ENCODE assay signal across 13 mouse cellular contexts in genomic region chr7:133441661-133442060, GRCm38 (mm10).
DNase-seq lines count a peak whose midpoint lies in the region; ATAC-seq lines count a peak whose summit lies in the region.
"Had no signal": no experiment of that assay in that cellular context is flagged by ENCODE, and none has a peak within 500 bp of the region (broad histone marks: within the 10 kb centered on the region; RNA-seq: fewer than 3 reads in every experiment).

No protein-coding gene starts in this region.

- WGBS in hindbrain, embryonic 10.5 days, result 10% methylated on average over 4 of the region's 4 CpGs
- 14% methylated on average over 4 of the region's 4 CpGs for WGBS in hindbrain, embryonic 14.5 days
- 7% methylated on average over 4 of the region's 4 CpGs for WGBS in forebrain, embryonic 12.5 days
- WGBS in midbrain, embryonic 12.5 days, result 6% methylated on average over 4 of the region's 4 CpGs

- intact Hi-C loops in left cerebral cortex, postnatal 4 days (cut with DNase I), result no loop called here

- H3K27me3 ChIP-seq in hindbrain, embryonic 10.5 days (ENCODE audit: insufficient read depth, poor library complexity, severe bottlenecking), result peaks cover 3% of the 10 kb centered on the region
- no peaks in the 10 kb centered on the region for H3K27me3 ChIP-seq in hindbrain, embryonic 14.5 days (ENCODE audit: control insufficient read depth, insufficient read depth, low read length)
- H3K27me3 ChIP-seq in forebrain, embryonic 12.5 days, result peaks cover 6% of the 10 kb centered on the region; the same call in 1 of the 2 replicates
- peaks cover 19% of the 10 kb centered on the region; the same call in 1 of the 2 replicates for H3K27me3 ChIP-seq in midbrain, embryonic 12.5 days

- H3K4me3 ChIP-seq in hindbrain, embryonic 10.5 days, result no peak overlapping the region
- H3K4me3 ChIP-seq in hindbrain, embryonic 14.5 days (replicated peaks; ENCODE audit: low read length), result no peak overlapping the region
- H3K4me3 ChIP-seq in forebrain, embryonic 12.5 days (replicated peaks), result no peak overlapping the region
- no peak overlapping the region for H3K4me3 ChIP-seq in midbrain, embryonic 12.5 days
- H3K4me3 ChIP-seq: layer of hippocampus, adult 2 months had no signal

- no peaks in the 10 kb centered on the region for H3K36me3 ChIP-seq in hindbrain, embryonic 10.5 days
- no peaks in the 10 kb centered on the region for H3K36me3 ChIP-seq in hindbrain, embryonic 14.5 days (replicated peaks; ENCODE audit: control insufficient read depth, insufficient read depth)
- no peaks in the 10 kb centered on the region for H3K36me3 ChIP-seq in forebrain, embryonic 12.5 days (replicated peaks)
- H3K36me3 ChIP-seq in midbrain, embryonic 12.5 days, result no peaks in the 10 kb centered on the region

- DNase-seq in hindbrain, embryonic 10.5 days (ENCODE audit: low spot score), result no peak
- no peak for DNase-seq in hindbrain, embryonic 14.5 days (ENCODE audit: low spot score)
- peak; percentile 46 for DNase-seq in R1 (ENCODE audit: low read depth, low spot score)
- DNase-seq in urinary bladder, postnatal 10 days (ENCODE audit: low spot score), result no peak
- no peak for DNase-seq in ovary, adult 18-20 months (ENCODE audit: low spot score)
- DNase-seq in left cerebral cortex, postnatal 4 days, result no peak
- DNase-seq: cerebellum, adult 2 months; heart, adult 18-20 months; kidney, adult 11 months; spleen, adult 18-20 months had no signal

- peak overlapping the region; percentile 25 for H3K27ac ChIP-seq in hindbrain, embryonic 10.5 days
- no peak overlapping the region for H3K27ac ChIP-seq in hindbrain, embryonic 14.5 days
- H3K27ac ChIP-seq in forebrain, embryonic 12.5 days, result peak overlapping the region; percentile 85
- H3K27ac ChIP-seq in midbrain, embryonic 12.5 days (replicated peaks), result peak overlapping the region; percentile 16; the same call in 1 of the 2 replicates
- H3K27ac ChIP-seq: layer of hippocampus, adult 2 months had no signal

- H3K4me2 ChIP-seq in hindbrain, embryonic 14.5 days (replicated peaks), result no peak overlapping the region
- H3K4me2 ChIP-seq in forebrain, embryonic 12.5 days, result peak overlapping the region; percentile 41
- H3K4me2 ChIP-seq in midbrain, embryonic 12.5 days (replicated peaks), result 0 out of 2 replicates have a peak overlapping the region, but pooled peaks have one; percentile 2

- H3K9me3 ChIP-seq in hindbrain, embryonic 10.5 days, result 0 out of 2 replicates have a peak, but pooled peaks cover 3% of the 10 kb centered on the region
- 0 out of 2 replicates have a peak, but pooled peaks cover 2% of the 10 kb centered on the region for H3K9me3 ChIP-seq in hindbrain, embryonic 14.5 days (ENCODE audit: control insufficient read depth, low read length)
- no peaks in the 10 kb centered on the region for H3K9me3 ChIP-seq in forebrain, embryonic 12.5 days
- no peaks in the 10 kb centered on the region for H3K9me3 ChIP-seq in midbrain, embryonic 12.5 days

- H3K4me1 ChIP-seq in hindbrain, embryonic 10.5 days (replicated peaks), result peaks cover 42% of the 10 kb centered on the region
- H3K4me1 ChIP-seq in hindbrain, embryonic 14.5 days (replicated peaks; ENCODE audit: control insufficient read depth, insufficient read depth, low read length), result peaks cover 12% of the 10 kb centered on the region
- peaks cover 51% of the 10 kb centered on the region for H3K4me1 ChIP-seq in forebrain, embryonic 12.5 days
- H3K4me1 ChIP-seq in midbrain, embryonic 12.5 days, result peaks cover 45% of the 10 kb centered on the region

- no peak overlapping the region for H3K9ac ChIP-seq in hindbrain, embryonic 14.5 days
- peak overlapping the region; percentile 29; the same call in 1 of the 2 replicates for H3K9ac ChIP-seq in forebrain, embryonic 12.5 days
- H3K9ac ChIP-seq in midbrain, embryonic 12.5 days (replicated peaks), result no peak overlapping the region

- no peak for ATAC-seq in hindbrain, embryonic 14.5 days (ENCODE audit: low FRiP score)
- ATAC-seq in forebrain, embryonic 12.5 days (ENCODE audit: low FRiP score), result 0 out of 2 replicates have a peak, but pooled peaks have one; percentile 1
- no peak for ATAC-seq in midbrain, embryonic 12.5 days (ENCODE audit: low FRiP score, low read depth)
